Mouse (Mus musculus): Measurements from ENCODE around the gene Gorasp2.

The Gorasp2 gene

DNA sequence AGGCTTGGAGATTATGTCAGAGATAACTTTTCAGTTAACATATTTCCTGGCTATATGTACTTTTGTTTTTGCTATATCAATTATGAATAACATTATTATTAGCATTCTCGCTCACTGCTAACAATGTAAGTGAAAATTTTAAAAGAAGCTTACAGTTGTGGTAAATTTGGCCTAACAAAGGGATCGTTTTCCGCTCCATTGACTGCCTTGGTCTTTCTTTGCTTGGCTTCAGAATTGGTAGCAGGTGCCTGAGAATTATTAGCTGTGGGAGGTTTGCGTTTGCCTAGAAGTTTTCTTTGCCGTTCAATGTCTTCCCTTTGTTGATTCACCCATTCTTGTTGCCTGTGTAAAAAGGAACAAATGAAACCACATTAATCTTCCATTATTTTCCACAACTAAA is 80.5 kb downstream of the Gorasp2 start:
- no peak for DNase-seq (ENCODE audit: low spot score in 2 of 2)

DNA sequence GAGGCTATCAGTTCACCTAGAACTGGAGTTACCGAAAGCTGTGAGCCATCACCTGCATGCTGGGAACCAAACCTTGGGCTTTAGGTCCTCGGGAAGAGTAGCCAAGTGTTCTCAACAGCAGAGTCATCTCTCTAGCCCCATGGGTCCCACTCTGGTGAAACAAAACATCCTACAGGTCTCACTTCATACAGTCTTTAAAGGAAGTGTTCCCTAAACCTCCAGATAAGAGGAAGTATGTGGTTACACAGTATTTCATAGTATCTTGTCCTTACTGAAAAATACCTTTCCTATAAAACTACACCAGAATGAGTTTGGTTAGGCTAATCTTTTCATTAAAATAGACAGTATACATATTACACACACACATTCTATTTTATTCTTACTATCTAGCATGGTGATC is 81.2 kb downstream of the Gorasp2 start:
- DNase-seq (ENCODE audit: low spot score in 2 of 2), result no peak

DNA sequence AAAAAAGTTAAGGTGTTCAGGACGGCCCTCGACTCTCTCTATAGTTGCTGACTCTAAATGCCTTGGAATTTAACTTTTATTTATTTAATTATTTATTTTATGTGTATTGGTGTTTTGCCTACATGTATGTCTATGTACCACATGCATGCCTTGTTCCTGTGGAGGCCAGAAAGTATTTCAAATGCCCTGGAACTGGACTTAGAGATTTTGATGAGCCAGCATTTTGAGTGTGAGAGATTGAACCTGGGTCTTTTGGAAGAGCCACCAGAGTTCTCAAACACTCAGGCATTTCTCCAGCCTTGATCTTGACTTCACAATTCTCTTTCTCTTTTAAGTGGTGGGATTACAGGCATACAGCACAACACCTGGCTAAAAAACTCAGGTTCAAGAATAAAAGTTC is 90.3 kb downstream of the Gorasp2 start:
- DNase-seq (ENCODE audit: low spot score in 2 of 2), result no peak

DNA sequence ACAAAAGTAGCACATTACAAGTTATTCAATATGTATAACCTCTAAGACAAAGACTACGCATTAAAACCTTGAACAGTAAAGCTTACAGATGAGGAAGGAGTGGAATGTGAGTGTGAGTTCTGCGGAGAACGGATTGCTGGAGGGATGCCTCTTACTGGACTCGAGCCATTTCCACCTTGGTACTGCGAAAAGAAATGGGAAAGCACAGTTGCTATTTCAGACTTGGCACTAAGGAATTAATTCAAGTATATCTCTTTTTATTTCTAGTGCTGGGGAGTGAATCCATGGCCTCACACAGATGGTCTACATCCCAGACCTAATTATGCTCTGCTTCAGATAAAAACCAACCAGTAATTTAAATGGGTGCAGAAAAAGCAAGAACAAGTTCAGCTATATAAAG is 90.8 kb downstream of the Gorasp2 start:
- no peak for DNase-seq (ENCODE audit: low spot score in 2 of 2)
